Mouse (Mus musculus): ENCODE data around the gene Ptprs.

Ptprs gene

DNA sequence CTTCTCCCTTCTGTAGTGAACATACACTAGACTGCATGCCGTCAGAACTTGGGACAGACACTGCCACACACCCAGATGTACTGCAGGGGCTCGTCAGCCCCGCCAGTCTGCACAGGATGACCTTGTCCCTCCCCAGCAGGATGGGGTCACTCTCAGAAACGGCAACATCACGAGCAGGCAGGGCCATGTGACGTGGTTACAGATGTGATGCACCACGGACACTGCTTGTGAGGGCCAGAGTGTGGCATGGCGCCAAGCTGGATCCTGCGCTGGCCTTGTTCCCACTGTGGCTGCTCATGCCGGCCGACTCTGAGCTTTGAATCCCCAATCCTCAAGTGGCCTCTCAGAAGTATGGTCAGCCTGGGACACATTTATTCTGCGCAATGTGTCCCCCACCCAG is 58.0 kb downstream of the Ptprs start:
- no peak for DNase-seq

DNA sequence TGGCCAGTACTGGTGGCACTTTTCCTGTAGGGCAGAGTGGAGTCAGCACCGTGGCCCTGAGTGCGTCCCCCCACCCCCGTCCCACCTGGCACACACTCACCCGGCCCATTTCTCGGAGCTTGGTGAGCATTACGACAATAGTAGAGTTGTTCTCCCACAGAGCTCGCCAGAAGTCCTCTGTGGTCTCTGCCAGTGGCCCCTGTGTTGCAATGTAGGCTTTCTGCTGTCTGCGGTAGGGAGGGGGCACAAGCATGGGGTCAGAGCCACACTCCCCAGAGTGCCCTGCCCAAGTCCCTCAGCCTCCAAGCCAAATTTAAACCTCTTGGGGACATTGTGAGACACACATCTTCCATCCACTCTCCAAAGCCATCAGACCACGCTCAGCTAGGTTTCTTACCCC is 61.5 kb downstream of the Ptprs start:
- DNase-seq, result no peak

DNA sequence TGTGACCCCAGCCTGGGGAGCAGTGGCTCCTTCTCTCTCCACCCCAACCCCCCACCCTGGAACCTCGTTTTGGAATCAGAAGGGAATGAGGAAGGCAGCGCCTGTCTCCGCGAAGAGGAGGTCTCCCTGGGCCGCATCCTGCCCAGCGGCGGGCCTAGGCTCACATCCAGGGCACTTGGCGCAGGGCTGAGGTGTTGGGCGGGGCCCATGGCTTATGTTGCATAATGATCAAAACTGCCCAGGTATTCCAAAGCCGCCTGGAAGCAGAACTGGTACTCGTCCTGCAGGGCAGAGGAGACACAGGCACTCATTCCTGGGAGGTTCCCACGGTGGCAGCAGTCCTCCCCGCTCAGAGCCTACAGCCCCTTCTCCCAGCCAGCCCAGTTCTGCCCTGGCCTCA is 63.2 kb downstream of the Ptprs start:
- DNase-seq, result no peak

DNA sequence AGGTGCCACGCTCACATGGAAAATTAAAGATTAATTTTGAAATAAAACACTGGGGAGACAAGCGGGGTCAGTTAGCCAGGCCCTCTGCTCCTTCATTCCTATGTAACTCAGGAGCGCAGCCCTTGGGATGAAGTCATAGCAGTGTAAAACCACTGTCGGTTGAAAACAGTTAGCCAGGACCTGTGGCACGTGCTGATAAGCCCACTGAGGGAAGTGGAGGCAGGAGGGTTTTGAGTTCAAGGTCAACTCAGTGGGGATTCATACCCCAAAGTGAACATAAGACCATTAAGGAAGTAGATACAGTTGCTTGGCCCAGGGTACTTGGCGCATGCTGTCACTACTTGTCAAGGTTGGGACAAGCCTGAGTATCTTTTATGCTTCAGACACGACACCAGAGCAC is 64.8 kb downstream of the Ptprs start:
- no peak for DNase-seq

DNA sequence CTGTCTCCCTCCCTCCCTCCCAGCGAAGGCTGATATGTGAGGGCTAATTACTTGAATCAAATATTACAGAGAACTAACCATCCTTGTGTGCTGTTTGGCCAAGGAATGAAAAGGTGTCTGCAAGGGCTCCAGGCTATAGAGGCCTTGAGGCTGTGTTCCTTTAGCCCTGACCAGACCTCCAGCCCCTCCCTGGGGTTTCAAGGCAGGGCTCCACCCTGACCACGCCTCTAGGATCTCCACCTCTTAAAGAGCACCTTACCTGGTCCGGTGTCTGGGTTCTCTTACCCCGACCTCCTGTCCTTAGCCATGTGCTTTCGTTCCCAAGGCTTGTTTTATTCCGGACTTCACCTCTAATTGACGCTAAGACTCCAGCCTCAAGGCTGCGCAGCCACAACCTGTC is 66.5 kb downstream of the Ptprs start:
- no peak for DNase-seq

DNA sequence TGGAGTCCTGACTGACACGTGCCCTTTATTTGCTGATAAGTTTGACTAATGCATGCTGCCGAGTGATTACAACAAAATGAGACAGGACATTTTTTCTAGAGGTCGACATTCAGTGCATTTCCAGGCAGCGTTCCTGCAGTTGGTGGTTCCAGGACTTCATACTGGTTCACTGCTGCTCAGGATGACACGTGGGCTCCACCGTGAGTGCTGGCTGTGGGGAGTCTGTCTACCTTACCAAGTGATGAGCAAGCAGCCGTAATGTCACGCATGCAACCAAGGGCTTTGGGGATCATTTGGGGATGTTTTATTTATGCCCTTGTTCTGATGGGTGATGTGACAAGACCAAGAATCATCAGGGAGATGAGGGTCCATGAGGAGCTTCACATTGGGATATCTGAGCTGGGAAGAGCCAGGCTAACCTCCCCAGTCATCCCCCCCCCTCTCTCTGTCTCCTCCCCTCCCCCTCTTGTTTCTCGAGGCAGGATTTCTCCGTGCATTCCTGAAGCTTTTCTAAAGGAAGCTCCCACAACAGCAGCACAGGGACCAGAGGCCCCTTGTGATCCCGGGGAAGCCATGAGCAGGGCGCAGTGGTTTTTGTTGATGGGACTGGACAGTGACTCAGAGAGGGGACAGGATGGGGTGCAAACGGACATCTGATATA is 67.2 kb downstream of the Ptprs start:
- no peak for DNase-seq

DNA sequence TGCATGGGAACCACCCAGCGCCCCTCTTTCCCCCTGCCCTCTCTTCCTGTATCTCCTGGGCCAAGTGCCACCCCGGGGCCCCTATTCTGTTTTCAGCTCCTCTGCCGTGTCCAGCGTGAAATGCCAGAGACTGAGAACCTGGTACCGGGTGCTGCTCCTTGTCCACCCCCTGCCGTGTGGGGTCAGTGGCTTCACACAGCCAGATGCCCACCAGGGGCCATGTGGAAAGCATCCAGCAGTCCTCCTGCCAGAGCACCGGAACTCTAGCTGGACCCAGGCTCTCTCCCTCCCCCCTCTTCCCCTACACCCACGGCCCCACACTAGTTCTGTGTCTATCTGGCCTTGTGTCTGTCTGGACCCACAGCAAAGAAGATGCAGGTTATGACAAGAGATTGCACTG is 68.9 kb downstream of the Ptprs start:
- DNase-seq, result no peak

DNA sequence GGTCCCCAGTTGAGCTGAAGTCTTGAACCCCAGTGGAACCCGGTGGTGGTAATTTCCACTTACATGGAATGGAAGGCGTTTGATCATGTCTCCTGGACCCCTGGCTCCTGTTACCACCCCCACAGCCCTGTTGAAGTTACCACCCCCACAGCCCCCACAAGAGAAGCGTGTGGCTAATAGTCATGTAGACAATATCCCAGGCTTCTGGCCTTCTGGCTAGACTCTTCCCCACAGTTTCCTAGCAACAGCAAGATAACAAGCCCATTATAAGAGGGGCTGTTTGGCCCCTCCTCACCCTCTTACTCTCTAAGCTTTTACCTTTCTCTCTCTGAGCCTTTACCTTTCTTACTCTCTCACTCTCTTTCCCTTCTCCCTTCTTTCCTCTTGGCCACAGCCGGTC is 69.4 kb downstream of the Ptprs start:
- no peak for DNase-seq

DNA sequence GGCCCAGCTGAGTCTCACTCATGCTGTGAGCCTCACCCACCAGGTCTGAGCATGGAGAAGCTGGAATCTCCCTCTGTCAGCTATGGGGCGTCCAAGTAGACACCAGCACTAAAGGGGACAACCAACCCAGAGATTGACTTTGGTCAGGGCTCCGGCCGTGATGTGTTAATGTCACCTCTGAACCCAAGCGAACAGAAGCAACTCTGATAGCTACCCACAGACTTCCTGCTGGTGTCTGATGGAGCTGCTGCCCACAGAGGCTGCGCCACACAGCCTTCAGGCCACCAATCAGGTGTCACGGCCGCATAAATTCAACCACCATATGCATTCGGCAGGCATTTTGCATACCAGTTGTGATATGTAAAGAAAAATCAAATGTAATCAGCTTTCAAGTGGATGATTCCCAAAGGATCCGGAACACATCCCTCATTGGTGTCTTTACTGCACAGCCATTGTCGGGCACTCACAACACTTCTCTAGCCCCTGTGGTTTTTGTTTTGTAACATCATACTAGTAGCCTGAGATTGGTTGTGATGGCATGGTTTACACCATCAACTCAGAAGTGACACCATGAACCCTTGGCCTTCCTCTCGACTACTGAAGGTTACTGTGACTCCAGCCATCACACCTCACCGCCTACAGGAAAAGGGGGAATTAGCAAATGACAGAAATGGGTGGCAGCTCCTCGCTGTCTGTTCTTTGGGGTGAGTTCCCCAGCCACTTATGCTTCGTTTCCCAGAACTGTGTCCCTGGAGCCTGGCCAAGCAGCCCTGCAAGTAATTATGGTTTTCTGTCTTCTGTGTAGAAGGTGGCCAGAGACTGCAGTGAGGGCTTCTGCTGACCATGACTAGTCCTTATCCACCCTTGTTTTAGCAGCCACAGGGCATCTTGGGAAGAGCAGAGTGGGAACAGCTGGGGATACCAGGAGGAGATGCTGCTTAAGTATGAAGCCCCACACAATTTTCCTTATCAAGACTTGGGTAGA is 70.1 kb downstream of the Ptprs start:
- no peak for DNase-seq

DNA sequence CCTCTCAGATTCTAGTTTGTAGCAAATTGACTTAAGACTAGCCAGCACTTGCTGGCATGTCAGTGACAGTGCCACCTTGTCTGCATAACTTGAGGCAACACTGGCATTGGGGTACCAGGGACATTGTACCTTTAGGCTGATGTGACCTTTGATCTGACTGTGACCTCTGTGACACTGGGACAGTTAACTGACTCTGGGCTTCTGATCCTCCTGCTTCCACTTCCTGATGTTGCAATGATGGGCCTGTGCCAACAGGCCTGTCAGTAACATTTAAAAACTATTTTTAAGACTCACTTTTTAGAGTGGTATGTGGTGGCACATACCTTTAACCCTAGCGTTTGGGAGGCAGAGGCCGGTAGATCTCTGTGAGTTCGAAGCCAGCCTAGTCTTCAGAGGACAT is 70.9 kb downstream of the Ptprs start:
- DNase-seq, result no peak

DNA sequence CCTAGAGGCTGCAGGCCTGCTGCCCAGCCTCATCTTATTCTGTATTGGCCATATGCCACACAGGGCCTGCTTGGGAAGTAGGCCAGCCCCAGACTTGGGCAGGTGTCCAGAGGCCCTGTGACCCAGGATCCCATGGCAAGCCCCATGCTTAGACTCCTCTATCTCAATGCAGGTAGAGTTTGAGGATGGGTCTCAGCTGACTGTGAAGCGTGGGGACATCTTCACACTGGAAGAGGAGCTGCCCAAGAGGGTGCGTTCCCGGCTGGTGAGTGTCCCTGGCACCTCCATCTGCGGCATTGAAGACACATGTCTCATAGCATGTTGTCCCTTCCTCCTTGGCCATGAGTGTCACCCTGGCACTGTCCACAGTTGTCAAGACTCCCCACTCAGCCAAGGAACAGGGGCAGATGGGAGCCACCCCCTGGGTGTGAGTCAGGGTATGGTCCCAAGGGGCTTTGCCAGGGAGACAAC is 75.2 kb downstream of the Ptprs start:
- DNase-seq, result no peak

DNA sequence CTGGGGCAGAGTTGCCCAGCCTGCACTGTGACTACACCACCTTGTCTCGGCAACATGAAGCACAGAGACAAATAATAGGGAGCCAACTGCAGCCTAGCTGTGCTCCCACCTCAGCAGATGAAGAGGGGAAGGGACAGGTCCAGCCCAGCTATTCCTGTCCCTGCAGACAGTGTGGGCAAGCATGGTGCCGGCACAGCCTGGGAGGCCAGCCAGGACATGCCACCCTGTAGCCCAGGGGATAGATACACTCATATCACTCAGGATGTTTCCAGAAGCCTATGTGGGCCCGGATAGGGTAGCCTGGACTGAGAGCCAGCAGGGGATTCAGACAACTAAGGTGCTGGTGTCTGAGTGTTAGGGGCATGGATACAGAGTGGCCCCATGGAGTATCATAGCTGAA is 76.1 kb downstream of the Ptprs start:
- DNase-seq, result no peak

DNA sequence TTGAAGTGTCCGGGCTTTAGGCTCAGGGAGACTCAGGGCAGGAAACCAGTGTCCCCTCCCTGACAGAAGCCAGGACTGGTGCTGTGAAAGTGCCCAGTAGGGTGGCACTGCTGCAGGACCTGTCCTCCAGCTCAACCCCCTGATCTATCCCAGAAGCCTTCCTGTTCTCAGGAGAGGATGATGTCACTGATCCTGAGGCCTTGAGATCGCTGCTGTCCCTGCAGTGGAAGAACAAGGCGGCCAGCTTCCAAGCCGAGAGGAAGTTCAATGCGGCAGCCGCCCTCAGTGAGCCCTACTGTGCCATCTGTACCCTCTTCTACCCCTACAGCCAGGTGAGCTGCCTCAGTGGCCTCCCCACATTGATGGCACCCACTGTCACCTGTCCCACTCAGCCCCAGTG is 80.2 kb downstream of the Ptprs start:
- no peak for DNase-seq

DNA sequence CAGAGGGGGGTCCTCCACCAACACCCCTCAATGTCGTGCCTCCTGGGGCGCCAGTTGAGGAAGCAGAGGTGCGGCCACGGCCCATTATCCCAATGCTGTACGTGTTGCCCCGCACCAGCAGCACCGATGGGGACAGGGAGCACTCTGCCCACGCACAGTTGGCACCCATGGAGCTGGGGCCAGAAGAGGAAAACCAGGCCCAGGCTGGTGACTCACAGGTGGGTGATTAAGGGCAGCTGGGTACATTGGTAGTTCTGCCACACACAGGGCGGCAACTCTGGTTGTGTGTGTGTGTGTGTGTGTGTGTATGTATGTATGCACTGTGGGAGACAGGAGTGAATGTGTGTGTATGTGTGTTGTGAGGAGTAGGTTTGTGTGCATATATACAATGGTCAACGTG is 82.4 kb downstream of the Ptprs start:
- DNase-seq, result no peak

DNA sequence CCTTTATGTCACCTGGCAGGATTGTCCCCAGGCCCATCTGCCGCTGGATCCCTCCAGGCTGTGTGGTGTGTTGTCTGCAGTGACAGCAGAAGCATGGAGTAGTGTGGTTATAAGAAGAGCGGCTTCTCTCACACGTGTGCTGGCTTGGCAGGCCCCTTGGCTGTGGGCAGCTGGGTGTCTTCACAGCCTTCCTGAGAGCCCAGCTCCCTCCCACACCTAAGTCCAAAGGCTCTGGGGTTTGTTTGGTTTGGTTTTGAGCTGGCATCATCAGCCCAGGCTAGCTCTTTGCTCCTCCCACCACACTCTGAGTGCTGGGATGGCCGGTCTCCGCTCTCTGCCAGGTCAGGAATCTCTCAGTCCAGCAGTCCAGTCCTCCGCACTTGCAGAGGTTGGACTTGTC is 83.0 kb downstream of the Ptprs start:
- no peak for DNase-seq

DNA sequence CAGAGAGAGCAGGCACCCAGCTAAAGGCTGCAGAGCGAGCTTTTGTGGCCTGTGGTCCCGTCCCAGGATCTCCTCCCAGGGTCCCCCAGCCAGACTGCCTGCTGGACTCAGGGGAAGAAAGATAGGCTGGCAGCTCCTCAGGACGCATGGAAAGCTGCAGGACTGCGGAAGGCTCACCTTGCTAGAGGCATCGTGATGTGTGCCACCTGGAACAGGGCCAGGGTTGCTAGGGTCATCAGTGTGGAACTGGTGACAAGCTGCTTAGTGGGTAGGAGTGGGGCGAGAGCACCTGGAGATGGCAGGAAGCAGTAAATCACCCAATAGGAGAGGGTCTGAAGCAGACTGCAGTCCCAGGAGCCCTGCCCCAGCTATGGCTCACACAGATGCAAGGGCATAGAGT is 88.7 kb downstream of the Ptprs start:
- no peak for DNase-seq

DNA sequence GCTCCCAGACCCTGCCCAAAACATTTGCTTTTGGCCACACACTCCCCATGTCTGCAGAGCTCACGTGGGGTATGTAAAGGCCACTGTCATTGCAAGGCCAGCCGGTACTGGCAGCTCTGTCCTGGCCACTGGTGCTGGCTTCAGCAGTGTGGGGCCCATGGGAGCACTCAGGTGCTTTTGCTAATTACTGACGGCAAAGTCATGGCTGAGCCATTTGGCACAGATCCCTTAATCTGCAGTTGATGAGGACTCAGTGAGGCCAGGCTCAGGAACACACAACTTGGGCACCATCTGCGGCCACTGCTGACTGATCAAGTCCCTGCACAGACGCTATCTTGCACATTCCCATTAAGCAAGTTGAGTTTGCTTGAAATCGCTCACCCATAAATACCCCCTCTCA is 91.4 kb downstream of the Ptprs start:
- DNase-seq, result peak; percentile 44

DNA sequence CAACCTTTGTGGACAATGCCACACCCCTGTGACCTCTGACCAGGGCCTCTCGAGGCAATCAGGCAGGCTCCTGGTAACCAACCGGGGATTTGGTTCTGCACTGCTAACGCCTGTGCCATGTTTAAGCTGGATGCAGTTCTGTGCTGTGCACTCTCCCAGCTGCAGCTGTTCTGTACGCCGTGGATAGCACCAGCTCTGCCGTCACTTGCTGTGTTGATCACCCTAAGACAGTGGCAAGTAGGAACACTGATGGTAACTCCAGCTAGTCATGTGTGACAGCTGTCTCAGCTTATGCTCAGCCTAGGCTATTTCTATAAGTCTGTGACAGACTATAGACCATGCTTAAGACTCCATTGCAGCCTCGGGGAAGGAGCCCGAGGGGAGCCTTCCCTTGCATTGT is 93.3 kb downstream of the Ptprs start:
- DNase-seq, result no peak

DNA sequence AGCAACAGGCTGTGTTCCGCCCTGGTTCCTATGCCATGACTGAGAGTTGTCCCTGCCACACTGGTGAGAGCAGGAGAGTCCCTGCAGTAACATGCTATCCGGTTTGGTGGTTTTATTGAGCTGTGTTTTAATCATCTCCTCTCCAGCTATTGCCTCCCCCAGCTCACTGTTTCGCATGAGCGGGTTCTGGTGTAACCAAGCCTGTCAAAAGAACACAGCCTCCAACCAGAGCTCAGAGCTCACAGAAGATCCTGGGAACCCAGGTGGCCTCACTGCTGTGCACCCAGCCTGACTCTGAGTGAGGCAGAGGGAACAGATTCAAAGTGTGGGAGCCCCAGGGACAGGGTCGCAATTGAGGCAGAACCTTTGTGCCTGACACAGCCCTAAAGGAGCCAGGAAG is 95.1 kb downstream of the Ptprs start:
- DNase-seq, result peak; percentile 42

DNA sequence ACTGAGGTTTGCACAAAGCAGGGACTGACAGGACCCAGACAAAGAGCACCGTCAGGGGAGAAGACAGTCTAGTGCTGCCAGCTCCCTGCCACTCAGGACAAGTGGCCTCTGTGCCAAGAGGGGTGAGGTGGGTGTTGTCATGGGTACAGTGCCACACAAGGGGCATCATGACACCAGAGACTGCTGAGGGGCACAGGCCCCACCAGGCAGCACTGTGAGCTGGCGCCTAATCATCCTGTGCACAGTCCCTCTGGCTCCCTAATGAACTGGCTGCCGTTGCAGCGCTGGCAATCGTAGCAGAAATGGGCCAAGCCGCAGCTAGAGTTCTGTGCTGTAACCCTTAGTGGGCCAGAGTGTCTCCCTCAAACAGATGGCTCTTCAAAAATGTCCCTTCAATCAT is 96.0 kb downstream of the Ptprs start:
- no peak for DNase-seq

DNA sequence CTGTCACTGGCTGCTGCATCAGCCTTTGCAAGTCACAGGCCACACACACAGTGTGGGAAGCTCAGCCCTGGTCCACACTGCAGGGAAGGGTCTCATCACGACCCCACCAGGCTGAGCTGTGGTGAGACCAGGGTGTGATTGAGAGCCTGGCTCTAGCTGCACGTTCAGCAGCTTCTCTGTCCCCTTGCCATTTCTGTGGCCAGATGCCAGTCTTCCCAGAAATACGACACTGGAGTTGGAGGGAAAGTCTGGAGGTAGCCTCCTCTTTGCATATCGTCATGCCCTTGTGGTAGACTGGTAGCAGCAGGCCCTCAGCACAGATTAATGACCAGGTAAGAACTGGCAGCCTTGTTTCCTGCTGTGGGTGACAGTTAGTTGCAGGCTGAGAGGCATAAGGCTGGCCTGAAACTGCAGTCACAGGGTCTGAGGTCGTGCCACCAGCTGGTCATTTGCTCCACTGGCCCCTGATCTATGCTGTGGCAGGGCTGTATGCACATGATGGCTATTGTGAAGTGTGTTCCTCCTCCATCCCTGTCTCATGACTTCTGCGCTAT is 96.9 kb downstream of the Ptprs start:
- DNase-seq, result peak; percentile 14

DNA sequence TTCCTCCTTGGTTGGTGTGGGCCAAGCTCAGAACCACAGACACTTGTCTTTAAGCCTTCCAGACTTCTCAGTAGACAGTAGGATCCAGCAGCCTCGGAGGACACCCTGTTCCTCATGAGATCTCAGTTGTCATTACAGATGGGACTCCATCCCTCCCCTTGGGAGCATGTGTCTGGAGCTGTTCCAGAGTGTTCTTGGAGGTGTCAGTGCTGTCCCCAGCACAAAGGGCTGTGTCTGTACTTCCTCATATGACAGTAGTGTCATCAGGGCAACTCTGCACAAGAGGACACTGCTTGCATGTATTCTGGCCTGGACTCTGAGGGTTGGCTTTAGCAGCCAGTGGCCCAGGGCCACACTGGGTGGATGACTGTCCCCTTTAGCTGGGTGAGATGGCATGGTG is 101.4 kb downstream of the Ptprs start:
- DNase-seq, result no peak

DNA sequence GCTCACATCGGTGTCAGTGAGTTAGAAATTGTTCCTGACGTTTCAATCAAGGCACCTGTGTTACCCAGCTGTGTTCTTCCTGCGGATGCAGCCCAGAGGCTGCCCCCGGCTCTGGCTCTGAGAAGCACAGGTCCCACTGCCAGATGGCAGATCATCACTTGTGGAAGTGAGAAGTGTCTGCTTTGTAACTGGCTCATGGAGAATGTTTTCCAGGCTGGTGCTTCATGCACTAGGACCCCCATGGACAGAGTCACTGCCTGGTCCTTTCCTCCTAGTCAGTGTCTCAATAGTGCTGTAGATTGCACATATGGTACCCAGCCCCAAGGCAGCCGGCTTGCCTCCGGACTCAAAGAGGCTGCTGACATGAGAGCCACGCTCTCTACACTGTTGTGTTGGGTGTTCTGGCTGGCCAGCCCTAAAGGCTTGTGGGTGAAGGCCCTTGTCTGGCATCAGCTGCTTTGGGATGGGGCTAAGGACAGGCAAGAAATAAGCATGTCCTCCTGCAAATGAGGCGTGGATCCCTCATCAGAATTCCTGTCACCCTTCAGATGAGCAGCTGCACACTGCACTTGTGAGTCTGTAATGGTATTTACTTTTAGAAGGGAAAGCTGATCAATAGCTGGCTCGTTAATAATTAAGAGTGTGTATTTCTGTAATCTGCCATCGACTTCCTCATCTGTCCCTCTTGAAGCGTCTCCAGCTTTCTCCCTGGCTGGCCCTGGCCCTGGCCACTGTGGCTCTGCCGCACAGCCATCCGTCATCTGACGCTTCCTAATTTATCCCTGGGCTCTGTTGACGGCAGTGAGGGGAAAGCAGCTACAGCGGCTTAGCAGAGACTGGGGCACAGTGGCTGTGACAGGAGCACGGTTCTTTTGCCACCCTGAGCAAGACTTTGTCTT is 102.9 kb downstream of the Ptprs start:
- DNase-seq, result no peak

All from kidney, adult 11 months (tissue).